Mouse (Mus musculus): Measurements from ENCODE around the gene Ppp1r13l. TPM values are rescaled to one million over a fixed set of nuclear protein-coding genes. Genes with fewer than 3 reads are reported as not detected.

Ppp1r13l gene
- polyA plus RNA-seq, 1 experiment from 2014 or later: 19.4 TPM

- Histone ChIP-seq H3K36me3 (peaks cover 65% of the 10 kb centered on the region), H3K4me2 (no peak overlapping the region), H3K9ac (no peak overlapping the region), H3K4me1 (replicated peaks) (peaks cover 6% of the 10 kb centered on the region), H3K4me3 (no peak overlapping the region), H3K27me3 (replicated peaks) (peaks cover 11% of the 10 kb centered on the region), H3K9me3 (replicated peaks) (no peaks in the 10 kb centered on the region), H3K27ac (ENCODE audit: poor library complexity, severe bottlenecking) (no peak overlapping the region)
- 85% methylated on average over 8 of the region's 8 CpGs for WGBS
- ATAC-seq (ENCODE audit: insufficient number of reproducible peaks, low FRiP score): no peak
These were observed 34.9 kb downstream of the Ppp1r13l start for GRCm38 (mm10) chr7:19394484-19394883.

GRCm38 (mm10) chr7:19399496-19400280 lies 40.1 kb downstream of the Ppp1r13l start:
- Histone ChIP-seq H3K9me3 (replicated peaks) (peaks cover 8% of the 10 kb centered on the region; the same call in 1 of the 2 replicates), H3K4me3 (peak overlapping the region; percentile 44), H3K27me3 (replicated peaks) (peaks cover 57% of the 10 kb centered on the region), H3K36me3 (peaks cover 14% of the 10 kb centered on the region), H3K4me1 (replicated peaks) (peaks cover 20% of the 10 kb centered on the region), H3K4me2 (peak overlapping the region; percentile 82), H3K9ac (peak overlapping the region; percentile 66), H3K27ac (ENCODE audit: poor library complexity, severe bottlenecking) (no peak overlapping the region)
- ATAC-seq (ENCODE audit: insufficient number of reproducible peaks, low FRiP score): 0 out of 2 replicates have a peak, but pooled peaks have one; percentile 19
- WGBS: 3% methylated on average over 27 of the region's 27 CpGs

DNA sequence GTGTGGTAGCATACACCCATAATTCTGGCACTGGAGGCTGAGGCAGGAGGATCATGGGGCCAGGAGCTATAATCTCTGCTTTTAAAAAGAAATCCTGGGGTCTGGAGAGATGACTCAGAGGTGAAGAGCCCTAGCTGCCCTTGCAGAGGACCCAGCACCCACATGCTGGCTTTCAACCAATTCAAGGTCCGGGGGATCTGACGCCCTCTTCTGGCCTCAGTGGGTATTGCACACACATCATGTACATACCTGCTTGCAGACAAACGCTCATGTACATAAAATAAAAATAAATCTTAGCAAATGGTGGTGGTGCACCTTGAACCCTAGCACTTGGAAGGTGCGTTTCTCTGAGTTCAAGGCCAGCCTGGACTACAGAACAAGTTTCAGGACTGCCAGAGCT lies 41.4 kb downstream of the Ppp1r13l start:
- H3K9me3 ChIP-seq (replicated peaks): peaks cover 8% of the 10 kb centered on the region; the same call in 1 of the 2 replicates
- 72% methylated on average over 4 of the region's 4 CpGs for WGBS
- H3K9ac ChIP-seq: no peak overlapping the region
- no peak overlapping the region for H3K4me3 ChIP-seq
- H3K27ac ChIP-seq (ENCODE audit: poor library complexity, severe bottlenecking): no peak overlapping the region
- peaks cover 22% of the 10 kb centered on the region for H3K4me1 ChIP-seq (replicated peaks)
- no peak overlapping the region for H3K4me2 ChIP-seq
- peaks cover 2% of the 10 kb centered on the region; the same call in 1 of the 2 replicates for H3K36me3 ChIP-seq
- peaks cover 63% of the 10 kb centered on the region for H3K27me3 ChIP-seq (replicated peaks)
- ATAC-seq (ENCODE audit: insufficient number of reproducible peaks, low FRiP score): no peak

DNA sequence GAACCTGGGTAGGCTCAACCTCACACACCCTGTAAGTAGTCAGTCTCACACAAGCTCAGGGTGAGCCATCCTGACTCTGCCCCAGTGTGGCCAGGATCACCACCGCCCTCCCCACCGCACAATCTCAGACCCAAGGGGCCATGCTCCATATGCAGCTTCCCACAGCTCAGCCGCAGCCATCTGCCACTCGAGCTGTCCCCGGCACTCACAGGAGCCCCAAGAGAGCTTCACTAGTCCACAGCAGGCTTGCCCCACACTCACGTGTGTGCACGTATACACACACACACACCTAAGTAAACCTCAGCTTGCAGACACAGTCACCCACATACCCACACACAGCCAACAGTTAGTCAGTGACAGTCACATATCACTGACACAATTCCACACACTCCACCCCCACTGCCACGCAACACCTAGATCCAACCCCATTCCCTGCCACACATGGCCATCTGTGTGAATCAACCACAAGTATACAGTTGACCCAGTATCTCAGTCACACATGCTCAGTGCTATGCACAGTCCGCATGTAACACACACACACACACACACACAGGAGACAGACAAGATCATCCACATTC lies 43.1 kb downstream of the Ppp1r13l start:
- H3K4me1 ChIP-seq (replicated peaks): peaks cover 22% of the 10 kb centered on the region
- H3K27me3 ChIP-seq (replicated peaks): peaks cover 67% of the 10 kb centered on the region
- 79% methylated on average over 9 of the region's 9 CpGs for WGBS

DNA sequence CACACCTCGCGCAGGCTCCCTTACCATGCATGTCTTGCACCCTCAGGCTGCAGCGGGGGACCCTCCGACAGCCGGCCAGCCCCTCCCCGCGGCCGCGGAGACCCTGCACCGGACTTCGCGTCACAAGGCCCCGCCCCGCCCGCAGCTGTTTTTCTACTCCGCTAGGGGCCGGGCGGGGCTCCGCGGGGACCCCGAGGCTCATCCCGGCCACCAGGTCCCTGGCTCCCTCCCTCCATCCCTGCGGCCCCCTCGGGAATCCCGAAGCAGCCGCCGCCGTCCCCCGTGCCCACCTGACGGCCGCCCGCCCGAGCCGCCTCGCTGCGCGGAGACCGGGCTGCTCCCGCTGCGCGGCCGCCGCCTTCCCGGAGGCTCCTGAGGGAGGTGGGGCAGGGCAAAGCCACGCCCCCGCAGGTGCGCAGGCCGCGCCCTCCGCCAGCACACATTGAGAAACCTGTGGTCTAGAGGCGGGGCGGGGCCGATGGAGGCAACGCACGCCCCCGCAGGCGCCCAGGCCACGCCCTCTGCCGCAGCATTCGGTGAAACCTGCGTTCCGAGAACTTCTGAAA lies 44.3 kb downstream of the Ppp1r13l start, which contains the start of gene Klc3:
Gene Klc3, minus strand, starts transcription at position 374 of the 566 bp plus-strand sequence.
- peak; percentile 82 for ATAC-seq (ENCODE audit: insufficient number of reproducible peaks, low FRiP score)
- Histone ChIP-seq H3K27me3 (replicated peaks) (peaks cover 62% of the 10 kb centered on the region), H3K4me1 (replicated peaks) (peaks cover 22% of the 10 kb centered on the region), H3K36me3 (no peaks in the 10 kb centered on the region), H3K4me2 (peak within 1 kb of the TSS; percentile 97), H3K9ac (peak within 1 kb of the TSS; percentile 72), H3K27ac (ENCODE audit: poor library complexity, severe bottlenecking) (no peak within 1 kb of the TSS), H3K4me3 (peak within 1 kb of the TSS; percentile 64), H3K9me3 (replicated peaks) (peaks cover 8% of the 10 kb centered on the region; the same call in 1 of the 2 replicates)
- WGBS: under 1% methylated on average over 62 of the region's 62 CpGs

More for the DNA sequence above, 43.1 kb downstream of the Ppp1r13l start:
- Histone ChIP-seq H3K27ac (ENCODE audit: poor library complexity, severe bottlenecking) (no peak overlapping the region), H3K36me3 (no peaks in the 10 kb centered on the region), H3K9ac (no peak overlapping the region), H3K9me3 (replicated peaks) (peaks cover 8% of the 10 kb centered on the region; the same call in 1 of the 2 replicates), H3K4me3 (no peak overlapping the region), H3K4me2 (no peak overlapping the region)
- ATAC-seq (ENCODE audit: insufficient number of reproducible peaks, low FRiP score): no peak

- ATAC-seq (ENCODE audit: insufficient number of reproducible peaks, low FRiP score): no peak
- peaks cover 56% of the 10 kb centered on the region for H3K27me3 ChIP-seq (replicated peaks)
- no peak within 1 kb of the TSS for H3K27ac ChIP-seq (ENCODE audit: poor library complexity, severe bottlenecking)
- H3K4me1 ChIP-seq (replicated peaks): peaks cover 20% of the 10 kb centered on the region
- H3K9ac ChIP-seq: peak within 1 kb of the TSS; percentile 72
- WGBS: 52% methylated on average over 7 of the region's 7 CpGs
- H3K4me3 ChIP-seq: peak within 1 kb of the TSS; percentile 64
- no peaks in the 10 kb centered on the region for H3K36me3 ChIP-seq
- peaks cover 8% of the 10 kb centered on the region; the same call in 1 of the 2 replicates for H3K9me3 ChIP-seq (replicated peaks)
- H3K4me2 ChIP-seq: peak within 1 kb of the TSS; percentile 97
These were observed 44.9 kb downstream of the Ppp1r13l start, which contains the start of gene Ckm for GRCm38 (mm10) chr7:19404476-19404875. Gene Ckm, plus strand, starts transcription at chr7:19404776.

- peak overlapping the region; percentile 14; the same call in 1 of the 2 replicates for H3K4me3 ChIP-seq
These were observed 45.9 kb downstream of the Ppp1r13l start for GRCm38 (mm10) chr7:19405417-19405816.

GRCm38 (mm10) chr7:19409753-19410152 lies 50.2 kb downstream of the Ppp1r13l start:
- H3K27ac ChIP-seq (ENCODE audit: poor library complexity, severe bottlenecking): peak overlapping the region; percentile 82
- peaks cover 34% of the 10 kb centered on the region for H3K4me1 ChIP-seq (replicated peaks)
- no peak overlapping the region for H3K9ac ChIP-seq
- H3K36me3 ChIP-seq: no peaks in the 10 kb centered on the region
- H3K9me3 ChIP-seq (replicated peaks): no peaks in the 10 kb centered on the region
- 30% methylated on average over 6 of the region's 6 CpGs for WGBS
- no peak overlapping the region for H3K4me3 ChIP-seq
- H3K27me3 ChIP-seq (replicated peaks): peaks cover 10% of the 10 kb centered on the region
- peak overlapping the region; percentile 38 for H3K4me2 ChIP-seq
- peak; percentile 65 for ATAC-seq (ENCODE audit: insufficient number of reproducible peaks, low FRiP score)

More at GRCm38 (mm10) chr7:19405417-19405816, 45.9 kb downstream of the Ppp1r13l start:
- peaks cover 50% of the 10 kb centered on the region for H3K27me3 ChIP-seq (replicated peaks)
- no peak overlapping the region for H3K27ac ChIP-seq (ENCODE audit: poor library complexity, severe bottlenecking)
- H3K4me2 ChIP-seq: peak overlapping the region; percentile 58; the same call in 1 of the 2 replicates
- H3K4me1 ChIP-seq (replicated peaks): peaks cover 24% of the 10 kb centered on the region
- WGBS: 3% methylated on average over 19 of the region's 19 CpGs
- ATAC-seq (ENCODE audit: insufficient number of reproducible peaks, low FRiP score): peak; percentile 43; the same call in 1 of the 2 replicates
- no peaks in the 10 kb centered on the region for H3K36me3 ChIP-seq
- no peak overlapping the region for H3K9ac ChIP-seq
- peaks cover 8% of the 10 kb centered on the region; the same call in 1 of the 2 replicates for H3K9me3 ChIP-seq (replicated peaks)

DNA sequence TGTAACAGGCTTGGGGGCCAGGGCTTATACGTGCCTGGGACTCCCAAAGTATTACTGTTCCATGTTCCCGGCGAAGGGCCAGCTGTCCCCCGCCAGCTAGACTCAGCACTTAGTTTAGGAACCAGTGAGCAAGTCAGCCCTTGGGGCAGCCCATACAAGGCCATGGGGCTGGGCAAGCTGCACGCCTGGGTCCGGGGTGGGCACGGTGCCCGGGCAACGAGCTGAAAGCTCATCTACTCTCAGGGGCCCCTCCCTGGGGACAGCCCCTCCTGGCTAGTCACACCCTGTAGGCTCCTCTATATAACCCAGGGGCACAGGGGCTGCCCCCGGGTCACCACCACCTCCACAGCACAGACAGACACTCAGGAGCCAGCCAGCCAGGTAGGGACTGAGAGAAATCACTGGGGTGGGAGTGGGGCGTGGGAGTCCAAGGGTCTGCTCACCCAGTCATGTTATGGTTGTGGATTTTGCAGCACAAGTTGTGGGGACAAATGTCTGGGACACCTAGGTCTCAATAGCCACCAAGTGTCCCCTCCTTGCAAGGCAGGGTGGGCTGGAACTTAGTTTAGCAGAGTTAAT lies 51.3 kb downstream of the Ppp1r13l start:
- Histone ChIP-seq H3K9ac (no peak overlapping the region; the same call in 1 of the 2 replicates), H3K27me3 (replicated peaks) (peaks cover 8% of the 10 kb centered on the region), H3K4me3 (no peak overlapping the region), H3K9me3 (replicated peaks) (no peaks in the 10 kb centered on the region), H3K4me1 (replicated peaks) (peaks cover 32% of the 10 kb centered on the region), H3K36me3 (no peaks in the 10 kb centered on the region), H3K4me2 (peak overlapping the region; percentile 20), H3K27ac (ENCODE audit: poor library complexity, severe bottlenecking) (peak overlapping the region; percentile 82)
- WGBS: 64% methylated on average over 11 of the region's 11 CpGs
- ATAC-seq (ENCODE audit: insufficient number of reproducible peaks, low FRiP score): peak; percentile 30; the same call in 1 of the 2 replicates

DNA sequence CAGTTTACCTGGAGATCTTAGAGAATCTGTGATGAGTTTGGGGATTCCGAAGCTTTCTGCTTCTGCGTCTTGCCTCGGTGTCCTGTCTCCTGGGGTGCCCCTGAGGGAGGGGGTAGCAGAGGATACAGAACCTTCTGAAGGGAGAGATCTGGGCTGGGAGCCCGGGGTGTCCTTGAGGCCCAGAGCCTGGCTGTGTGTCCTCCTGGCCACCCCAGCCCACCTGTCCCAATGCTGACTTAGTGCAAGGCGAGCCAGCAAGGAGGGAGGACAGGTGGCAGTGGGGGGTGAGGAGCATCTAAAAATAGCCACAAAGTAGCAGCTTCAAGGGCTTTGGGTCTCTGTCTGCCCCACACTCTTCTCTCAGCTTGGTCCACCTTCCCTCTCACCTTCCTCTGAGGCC lies 52.2 kb downstream of the Ppp1r13l start:
- H3K27ac ChIP-seq (ENCODE audit: poor library complexity, severe bottlenecking): peak overlapping the region; percentile 82; the same call in 1 of the 2 replicates
- ATAC-seq (ENCODE audit: insufficient number of reproducible peaks, low FRiP score): no peak
- H3K27me3 ChIP-seq (replicated peaks): peaks cover 5% of the 10 kb centered on the region
- no peak overlapping the region for H3K9ac ChIP-seq
- H3K4me2 ChIP-seq: peak overlapping the region; percentile 20
- H3K4me1 ChIP-seq (replicated peaks): peaks cover 35% of the 10 kb centered on the region
- H3K36me3 ChIP-seq: no peaks in the 10 kb centered on the region
- no peak overlapping the region for H3K4me3 ChIP-seq
- WGBS: 80% methylated on average over 5 of the region's 5 CpGs
- H3K9me3 ChIP-seq (replicated peaks): no peaks in the 10 kb centered on the region
